Mouse (Mus musculus) forebrain, postnatal 0 days (tissue): Measurements from ENCODE around the gene Ypel3. TPM values are rescaled to one million over a fixed set of nuclear protein-coding genes. Genes with fewer than 3 reads are reported as not detected.

ENCODE experiments used
- ATAC-seq: fragments of 200-750 bp; cut with Nextera tagmentation; 2 replicates; pipeline ENCODE4 v1.8.0; 2017; ENCODE audit warnings: mild to moderate bottlenecking, moderate library complexity
- DNase-seq: peaks from one replicate; pipeline ENCODE4 v3.0.0-alpha.2; 2015
- H3K27ac ChIP-seq: fragments of 300-500 bp; sonication (generic); 2 replicates; pipeline ENCODE4 v1.5.1; 2014; ENCODE audit warnings: low read depth, mild to moderate bottlenecking, antibody characterized with exemption, low read length, moderate library complexity, mixed read lengths
- H3K27me3 ChIP-seq: fragments of 300-500 bp; sonication (generic); 2 replicates; pipeline ENCODE4 v1.6.1; 2014; ENCODE audit warnings: mild to moderate bottlenecking, low read length, mixed read lengths; ENCODE audit not compliant: insufficient read depth
- H3K36me3 ChIP-seq: fragments of 300-500 bp; sonication (generic); 2 replicates; pipeline ENCODE4 v1.6.1; 2014; ENCODE audit warnings: mild to moderate bottlenecking, moderate library complexity; ENCODE audit not compliant: insufficient read depth
- H3K4me1 ChIP-seq: fragments of 300-500 bp; sonication (generic); 2 replicates; pipeline ENCODE4 v1.6.1; 2014; ENCODE audit warnings: antibody characterized with exemption; ENCODE audit not compliant: insufficient read depth
- H3K4me2 ChIP-seq: fragments of 300-500 bp; sonication (generic); 2 replicates; pipeline ENCODE4 v1.6.1; 2014; ENCODE audit warnings: low read depth, mild to moderate bottlenecking, moderate library complexity
- H3K4me3 ChIP-seq: fragments of 300-500 bp; sonication (generic); 2 replicates; pipeline ENCODE4 v1.5.1; 2014; ENCODE audit warnings: low read depth, low read length, mixed read lengths
- H3K9ac ChIP-seq: fragments of 300-500 bp; sonication (generic); 2 replicates; pipeline ENCODE4 v1.6.1; 2014; ENCODE audit warnings: mild to moderate bottlenecking
- H3K9me3 ChIP-seq: fragments of 300-500 bp; sonication (generic); 2 replicates; pipeline ENCODE4 v1.6.1; 2016; ENCODE audit warnings: low read length
- CTCF ChIP-seq: sonication (generic); IDR thresholded peaks from 2 replicates; pipeline ENCODE4 v1.5.1; 2016; ENCODE audit warnings: antibody characterized with exemption, control low read depth, low read depth
- WGBS: fragments of 180-500 bp; shearing (Covaris S2); extraction: QIAGEN DNeasy Blood & Tissue Kit; methylation state at CpG from one replicate; pipeline ENCODE4 v1.1.7; 2014; 5-methylcytosine and 5-hydroxymethylcytosine counted together
- polyA plus RNA-seq: library from polyadenylated mRNA; unstranded; fragments of >200 nt; fragmentation: Nextera tagmentation; extraction: Ambion mirVana; gene quantifications from 2 replicates; pipeline ENCODE4 v1.2.1, GENCODE M21; 2015
- total RNA-seq: library from RNA; depleted of rRNA; stranded (reverse); fragments of >200 nt; gene quantifications from 2 replicates; pipeline ENCODE4 v1.2.3, GENCODE M21; 2014

Ypel3 gene
- total and polyA plus RNA-seq, 2 experiments from 2014 or later, result 162 to 223 TPM

DNA sequence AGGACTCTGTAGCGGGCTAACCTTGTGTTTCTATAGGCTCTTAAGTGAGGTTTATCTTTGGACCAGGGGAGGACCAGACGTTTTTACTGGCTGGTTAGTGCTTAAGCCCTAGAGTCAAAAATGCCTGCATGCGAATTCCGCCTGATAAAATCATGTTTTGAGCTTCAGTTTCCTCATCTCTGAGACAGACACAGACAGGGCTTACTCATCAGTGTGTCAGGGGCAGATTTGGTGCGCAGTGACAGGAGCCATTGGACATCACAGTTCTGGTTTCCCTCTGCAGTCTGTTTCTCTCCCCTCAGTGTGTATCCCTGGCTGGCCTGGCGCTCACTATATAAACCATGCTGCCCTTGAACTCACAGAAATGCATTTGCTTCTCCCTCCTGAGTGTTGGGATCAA, 26.4 kb downstream of the Ypel3 start:
- TF ChIP-seq CTCF, result no peak
- Histone ChIP-seq H3K9ac (no peak overlapping the region), H3K4me3 (no peak overlapping the region), H3K4me2 (no peak overlapping the region), H3K4me1 (peaks cover 3% of the 10 kb centered on the region), H3K9me3 (no peaks in the 10 kb centered on the region), H3K27me3 (no peaks in the 10 kb centered on the region), H3K27ac (no peak overlapping the region), H3K36me3 (peaks cover 8% of the 10 kb centered on the region; the same call in 1 of the 2 replicates)
- 94% methylated on average over 6 of the region's 6 CpGs for WGBS
- ATAC-seq, result no peak
- DNase-seq, result no peak

- no peak for TF ChIP-seq CTCF
- ATAC-seq (no peak), DNase-seq (no peak)
- no peak overlapping the region for H3K9ac ChIP-seq
- H3K9me3 ChIP-seq, result no peaks in the 10 kb centered on the region
- H3K4me1 ChIP-seq, result peaks cover 3% of the 10 kb centered on the region
- no peak overlapping the region for H3K27ac ChIP-seq
- peaks cover 8% of the 10 kb centered on the region; the same call in 1 of the 2 replicates for H3K36me3 ChIP-seq
- H3K4me2 ChIP-seq, result no peak overlapping the region
- H3K4me3 ChIP-seq, result no peak overlapping the region
- H3K27me3 ChIP-seq, result no peaks in the 10 kb centered on the region
Measured at GRCm38 (mm10) chr7:126803751-126804150, 27.0 kb downstream of the Ypel3 start.

DNA sequence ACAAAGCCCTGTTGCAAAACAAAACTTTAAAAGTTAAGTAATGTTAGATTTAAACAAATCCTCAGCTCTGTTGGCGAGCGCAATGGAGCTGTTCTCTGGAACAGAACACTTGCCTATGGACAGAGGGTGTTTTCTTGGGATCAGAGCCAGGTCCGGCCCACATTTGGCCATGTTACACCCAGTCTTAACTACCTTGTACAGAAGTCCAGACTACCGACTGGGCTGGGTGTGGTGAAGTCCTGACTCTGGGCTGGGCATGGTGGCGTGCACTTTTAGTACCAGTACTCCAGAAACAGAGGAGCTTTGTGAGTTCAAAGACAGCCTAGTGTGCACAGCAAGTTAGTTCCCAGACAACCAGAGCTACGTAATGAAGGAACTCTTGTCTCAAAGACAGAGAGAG, 30.2 kb downstream of the Ypel3 start:
- H3K9ac ChIP-seq, result no peak overlapping the region
- H3K36me3 ChIP-seq, result peaks cover 8% of the 10 kb centered on the region; the same call in 1 of the 2 replicates
- no peaks in the 10 kb centered on the region for H3K9me3 ChIP-seq
- H3K4me2 ChIP-seq, result no peak overlapping the region
- no peaks in the 10 kb centered on the region for H3K4me1 ChIP-seq
- H3K27me3 ChIP-seq, result no peaks in the 10 kb centered on the region
- H3K4me3 ChIP-seq, result no peak overlapping the region
- ATAC-seq, result no peak
- no peak for TF ChIP-seq CTCF
- no peak overlapping the region for H3K27ac ChIP-seq
- DNase-seq, result no peak
- WGBS, result 70% methylated on average over 6 of the region's 6 CpGs

DNA sequence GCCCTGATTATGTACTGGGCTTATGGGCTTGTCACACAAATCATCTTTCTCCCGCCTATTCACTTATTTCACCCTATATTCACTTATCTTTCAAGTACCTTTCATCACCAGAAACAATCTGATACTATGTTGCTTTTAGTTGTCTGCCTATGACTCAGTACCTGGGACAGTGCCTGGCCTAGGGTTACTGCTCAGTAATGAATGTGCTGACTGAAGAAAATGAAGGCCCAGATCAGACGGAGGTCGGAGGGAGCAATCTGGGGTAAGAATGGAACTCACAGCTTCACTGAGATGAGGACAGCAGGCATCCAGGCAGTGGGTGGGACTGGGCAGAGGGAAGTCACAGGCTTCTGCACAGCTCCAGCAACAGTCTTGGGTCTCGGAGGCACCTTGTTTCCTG, 30.6 kb downstream of the Ypel3 start:
- H3K4me3 ChIP-seq, result no peak overlapping the region
- H3K36me3 ChIP-seq, result peaks cover 8% of the 10 kb centered on the region; the same call in 1 of the 2 replicates
- no peak overlapping the region for H3K9ac ChIP-seq
- 69% methylated on average over 4 of the region's 4 CpGs for WGBS
- no peak for DNase-seq
- no peak for ATAC-seq
- H3K4me1 ChIP-seq, result no peaks in the 10 kb centered on the region
- H3K27ac ChIP-seq, result no peak overlapping the region
- no peak for TF ChIP-seq CTCF
- no peaks in the 10 kb centered on the region for H3K9me3 ChIP-seq
- no peaks in the 10 kb centered on the region for H3K27me3 ChIP-seq
- H3K4me2 ChIP-seq, result peak overlapping the region; percentile 59

- Histone ChIP-seq H3K9ac (peak overlapping the region; percentile 70), H3K27me3 (no peaks in the 10 kb centered on the region), H3K9me3 (no peaks in the 10 kb centered on the region), H3K4me1 (no peaks in the 10 kb centered on the region), H3K4me3 (peak overlapping the region; percentile 59), H3K36me3 (peaks cover 8% of the 10 kb centered on the region; the same call in 1 of the 2 replicates), H3K27ac (peak overlapping the region; percentile 64), H3K4me2 (peak overlapping the region; percentile 59)
- ATAC-seq (peak; percentile 98), DNase-seq (peak; percentile 91)
- peak; percentile 14; the same call in 1 of the 2 replicates for TF ChIP-seq CTCF
- under 1% methylated on average over 43 of the region's 43 CpGs for WGBS
Measured at GRCm38 (mm10) chr7:126808703-126809455, 32.1 kb downstream of the Ypel3 start.

DNA sequence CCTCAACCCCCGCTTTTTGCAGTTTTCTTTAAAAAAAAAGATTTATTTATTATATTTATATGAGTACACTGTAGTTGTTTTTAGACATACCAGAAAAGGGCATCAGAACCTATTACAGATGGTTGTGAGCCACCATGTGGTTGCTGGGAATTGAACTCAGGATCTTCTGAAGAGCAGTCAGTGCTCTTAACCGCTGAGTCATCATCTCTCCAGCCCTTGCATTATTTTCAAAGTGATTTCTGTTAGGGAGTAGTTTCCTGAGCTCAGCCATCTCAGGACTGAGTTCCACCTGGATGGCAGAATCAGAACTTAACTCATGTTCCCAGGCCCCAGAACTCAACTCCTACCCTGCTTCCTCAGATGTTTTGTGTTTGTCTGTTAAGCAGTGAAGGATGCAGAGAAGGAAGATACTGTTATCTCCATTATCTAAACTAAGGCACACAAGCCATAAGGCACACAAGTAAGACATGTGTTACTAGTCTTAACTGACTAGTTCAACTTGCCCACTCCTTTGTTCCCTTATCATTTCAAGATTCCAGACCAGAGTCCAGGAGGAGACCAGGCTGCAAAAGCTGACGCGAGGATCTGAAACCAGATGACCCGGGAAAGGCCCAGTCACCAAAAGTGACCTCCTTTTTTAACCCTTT, 33.1 kb downstream of the Ypel3 start:
- Histone ChIP-seq H3K4me2 (peak overlapping the region; percentile 59), H3K4me3 (no peak overlapping the region), H3K27me3 (no peaks in the 10 kb centered on the region), H3K27ac (no peak overlapping the region), H3K9ac (no peak overlapping the region), H3K9me3 (no peaks in the 10 kb centered on the region), H3K4me1 (no peaks in the 10 kb centered on the region), H3K36me3 (no peaks in the 10 kb centered on the region; the same call in 1 of the 2 replicates)
- DNase-seq, result no peak
- no peak for ATAC-seq
- TF ChIP-seq CTCF, result no peak
- WGBS, result 68% methylated on average over 5 of the region's 5 CpGs

- 61% methylated on average over 8 of the region's 8 CpGs for WGBS
- H3K9me3 ChIP-seq, result no peaks in the 10 kb centered on the region
- H3K36me3 ChIP-seq, result no peaks in the 10 kb centered on the region
- H3K27me3 ChIP-seq, result no peaks in the 10 kb centered on the region
- DNase-seq (no peak), ATAC-seq (no peak)
- H3K4me3 ChIP-seq, result no peak overlapping the region
- H3K27ac ChIP-seq, result no peak overlapping the region
- no peak overlapping the region for H3K9ac ChIP-seq
- no peak overlapping the region for H3K4me2 ChIP-seq
- no peak for TF ChIP-seq CTCF
- no peaks in the 10 kb centered on the region for H3K4me1 ChIP-seq
Measured at GRCm38 (mm10) chr7:126815726-126816222, 39.0 kb downstream of the Ypel3 start.
